Mouse (Mus musculus) heart, embryonic 14.5 days (tissue): Measurements from ENCODE around the gene Col25a1. TPM values are rescaled to one million over a fixed set of nuclear protein-coding genes. Genes with fewer than 3 reads are reported as not detected.

Source experiments
- ATAC-seq: fragments of 200-750 bp; cut with Nextera tagmentation; 2 replicates; pipeline ENCODE4 v1.8.0; 2017; ENCODE audit warnings: low read depth, moderate TSS enrichment; ENCODE audit not compliant: insufficient number of reproducible peaks, insufficient read depth, low FRiP score
- H3K27ac ChIP-seq, 2 experiments: fragments of 200-500 bp in 1 of 2; fragments of 300-500 bp in 1 of 2; sonication (generic) in 1 of 2; replicated peaks in 1 of 2; 2 replicates each; pipeline ENCODE4 v1.5.1; 2012 to 2014; ENCODE audit warnings: low read depth in 2 of 2, low read length in 2 of 2, control low read depth in 1 of 2, mild to moderate bottlenecking in 1 of 2, mixed read lengths in 1 of 2; ENCODE audit not compliant: control insufficient read depth in 1 of 2, insufficient read depth in 1 of 2
- H3K27me3 ChIP-seq: fragments of 300-500 bp; sonication (generic); 2 replicates; pipeline ENCODE4 v1.6.1; 2014; ENCODE audit warnings: mild to moderate bottlenecking, low read length, control low read depth; ENCODE audit not compliant: control insufficient read depth, insufficient read depth
- H3K36me3 ChIP-seq: fragments of 300-500 bp; sonication (generic); 2 replicates; pipeline ENCODE4 v1.6.1; 2014; ENCODE audit warnings: mild to moderate bottlenecking, control low read depth, low read length, mixed read lengths; ENCODE audit not compliant: control insufficient read depth, insufficient read depth
- H3K4me1 ChIP-seq, 2 experiments: fragments of 200-500 bp in 1 of 2; fragments of 300-500 bp in 1 of 2; sonication (generic) in 1 of 2; 2 replicates each; pipeline ENCODE4 v1.6.1; 2012 to 2014; ENCODE audit warnings: low read length in 2 of 2, control low read depth in 1 of 2, mixed read lengths in 1 of 2; ENCODE audit not compliant: control insufficient read depth in 2 of 2, insufficient read depth in 2 of 2
- H3K4me2 ChIP-seq: fragments of 300-500 bp; sonication (generic); 2 replicates; pipeline ENCODE4 v1.6.1; 2014; ENCODE audit warnings: mild to moderate bottlenecking, low read length
- H3K4me3 ChIP-seq, 2 experiments: fragments of 200-500 bp in 1 of 2; fragments of 300-500 bp in 1 of 2; sonication (generic) in 1 of 2; 2 replicates each; pipeline ENCODE4 v1.5.1; 2012 to 2014; ENCODE audit warnings: low read length in 2 of 2, mild to moderate bottlenecking in 2 of 2, control low read depth in 1 of 2, low read depth in 1 of 2, moderate library complexity in 1 of 2; ENCODE audit not compliant: control insufficient read depth in 1 of 2, insufficient read depth in 1 of 2
- H3K9ac ChIP-seq: fragments of 300-500 bp; sonication (generic); 2 replicates; pipeline ENCODE4 v1.6.1; 2014; ENCODE audit warnings: mild to moderate bottlenecking, low read length
- H3K9me3 ChIP-seq: fragments of 300-500 bp; sonication (generic); 2 replicates; pipeline ENCODE4 v1.6.1; 2016; ENCODE audit warnings: low read length, control low read depth; ENCODE audit not compliant: control insufficient read depth
- WGBS: fragments of 180-500 bp; shearing (Covaris S2); extraction: QIAGEN DNeasy Blood & Tissue Kit; methylation state at CpG from one replicate; pipeline ENCODE4 v1.1.7; 2014; 5-methylcytosine and 5-hydroxymethylcytosine counted together
- polyA plus RNA-seq: library from polyadenylated mRNA; unstranded; fragments of >200 nt; fragmentation: Nextera tagmentation; extraction: Ambion mirVana; gene quantifications from 2 replicates; pipeline ENCODE4 v1.2.1, GENCODE M21; 2014

The Col25a1 gene
- polyA plus RNA-seq, 1 experiment from 2014 or later = 2.3 TPM

DNA sequence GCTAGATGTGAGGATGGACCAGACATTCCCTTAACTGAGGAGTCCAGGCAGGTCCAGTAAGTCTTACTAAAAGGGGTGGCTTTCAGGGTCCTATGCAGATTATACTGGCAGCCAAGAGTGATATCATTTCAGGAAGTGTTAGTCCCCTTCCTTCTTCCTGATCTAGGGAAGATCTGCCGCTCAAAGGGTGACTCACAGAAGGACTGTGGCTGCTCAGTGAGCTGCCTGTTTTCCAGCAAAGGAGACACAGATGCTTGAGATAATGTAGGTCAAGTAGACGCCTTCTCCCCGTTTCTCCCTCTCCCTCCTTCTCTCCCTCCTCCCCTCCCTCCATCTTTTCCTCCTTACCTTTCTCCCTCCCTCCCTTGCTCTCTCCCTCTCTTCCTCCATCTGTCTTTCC is 6.3 kb downstream of the Col25a1 start:
- ATAC-seq = no peak
- no peaks in the 10 kb centered on the region for H3K27me3 ChIP-seq

GRCm38 (mm10) chr3:130145874-130146273 is 14.6 kb downstream of the Col25a1 start:
- no peak overlapping the region for H3K4me3 ChIP-seq
- no peak overlapping the region for H3K9ac ChIP-seq
- H3K4me2 ChIP-seq = no peak overlapping the region
- 0 out of 2 replicates have a peak, but pooled peaks cover 6% of the 10 kb centered on the region for H3K9me3 ChIP-seq
- no peaks in the 10 kb centered on the region; a peak in 1 of 4 replicates for H3K4me1 ChIP-seq
- H3K36me3 ChIP-seq = no peaks in the 10 kb centered on the region
- WGBS = 65% methylated on average over 12 of the region's 12 CpGs
- no peaks in the 10 kb centered on the region for H3K27me3 ChIP-seq
- no peak for ATAC-seq
- H3K27ac ChIP-seq = no peak overlapping the region

More for the DNA sequence above, 6.3 kb downstream of the Col25a1 start:
- Histone ChIP-seq H3K9ac (no peak overlapping the region), H3K36me3 (no peaks in the 10 kb centered on the region), H3K4me3 (no peak overlapping the region), H3K27ac (no peak overlapping the region), H3K9me3 (0 out of 2 replicates have a peak, but pooled peaks cover 6% of the 10 kb centered on the region), H3K4me1 (no peaks in the 10 kb centered on the region), H3K4me2 (no peak overlapping the region)
- WGBS = 33% methylated on average over 3 of the region's 3 CpGs

GRCm38 (mm10) chr3:130147827-130148226 is 16.5 kb downstream of the Col25a1 start:
- Histone ChIP-seq H3K9ac (no peak overlapping the region), H3K4me2 (no peak overlapping the region), H3K9me3 (no peaks in the 10 kb centered on the region), H3K36me3 (no peaks in the 10 kb centered on the region), H3K27me3 (no peaks in the 10 kb centered on the region), H3K4me1 (no peaks in the 10 kb centered on the region; a peak in 1 of 4 replicates), H3K27ac (no peak overlapping the region), H3K4me3 (no peak overlapping the region)
- WGBS = 43% methylated on average over 8 of the region's 8 CpGs
- ATAC-seq = no peak

DNA sequence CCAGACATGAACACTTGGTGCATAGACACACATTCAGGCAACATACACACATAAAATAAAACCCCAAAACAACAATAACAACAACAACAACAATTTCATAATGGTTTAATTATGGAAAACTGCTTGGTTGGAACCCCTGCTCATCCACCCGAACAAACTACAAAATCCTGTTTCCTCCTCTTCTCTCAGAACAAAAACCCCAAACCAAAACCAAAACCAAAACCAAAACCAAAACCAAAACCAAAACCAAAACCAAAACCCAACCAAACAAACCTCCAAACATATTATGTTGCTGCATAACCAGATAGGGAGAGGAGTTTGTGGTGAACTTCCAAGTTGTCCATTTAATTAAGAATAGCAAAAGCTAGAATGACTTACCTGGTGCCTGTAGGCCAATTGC is 17.9 kb downstream of the Col25a1 start:
- Histone ChIP-seq H3K36me3 (no peaks in the 10 kb centered on the region), H3K4me2 (no peak overlapping the region), H3K4me1 (no peaks in the 10 kb centered on the region; a peak in 1 of 4 replicates), H3K9ac (no peak overlapping the region), H3K4me3 (no peak overlapping the region), H3K9me3 (no peaks in the 10 kb centered on the region), H3K27ac (no peak overlapping the region), H3K27me3 (no peaks in the 10 kb centered on the region)
- 84% methylated on average over 1 of the region's 1 CpGs for WGBS
- ATAC-seq = no peak

DNA sequence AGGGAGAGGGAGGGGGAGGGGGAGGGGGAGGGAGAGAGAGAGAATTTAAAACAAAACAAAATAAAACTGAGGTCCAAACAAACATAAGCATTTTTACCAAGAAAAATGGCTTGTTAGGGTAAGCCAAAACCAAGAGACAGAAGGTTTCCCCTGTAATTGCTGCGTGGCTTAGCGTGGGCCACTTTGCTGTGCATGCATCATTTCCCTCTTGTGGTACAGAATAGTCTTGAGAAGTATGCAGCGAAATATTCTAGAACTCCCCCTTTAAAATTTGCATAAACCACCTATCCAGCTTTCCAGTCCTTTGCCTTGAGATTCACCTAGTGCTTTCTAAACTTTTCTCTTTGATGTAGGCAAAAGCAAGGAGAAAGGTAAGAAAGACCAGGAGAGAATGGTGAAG is 21.8 kb downstream of the Col25a1 start:
- Histone ChIP-seq H3K4me3 (no peak overlapping the region), H3K27ac (no peak overlapping the region), H3K4me2 (no peak overlapping the region), H3K4me1 (no peaks in the 10 kb centered on the region), H3K36me3 (no peaks in the 10 kb centered on the region), H3K9me3 (no peaks in the 10 kb centered on the region), H3K27me3 (no peaks in the 10 kb centered on the region), H3K9ac (no peak overlapping the region)
- no peak for ATAC-seq
- 73% methylated on average over 3 of the region's 3 CpGs for WGBS

- no peaks in the 10 kb centered on the region for H3K27me3 ChIP-seq
- no peak overlapping the region for H3K9ac ChIP-seq
- H3K36me3 ChIP-seq = no peaks in the 10 kb centered on the region
- H3K4me2 ChIP-seq = no peak overlapping the region
- H3K27ac ChIP-seq = no peak overlapping the region
- no peak for ATAC-seq
- H3K4me3 ChIP-seq = no peak overlapping the region
- no peaks in the 10 kb centered on the region for H3K9me3 ChIP-seq
- WGBS = 58% methylated on average over 3 of the region's 3 CpGs
- no peaks in the 10 kb centered on the region for H3K4me1 ChIP-seq
Observed at GRCm38 (mm10) chr3:130157551-130157950, 26.2 kb downstream of the Col25a1 start.

- Histone ChIP-seq H3K4me2 (no peak overlapping the region), H3K4me1 (no peaks in the 10 kb centered on the region), H3K36me3 (no peaks in the 10 kb centered on the region), H3K27me3 (no peaks in the 10 kb centered on the region), H3K4me3 (no peak overlapping the region), H3K27ac (no peak overlapping the region), H3K9ac (no peak overlapping the region), H3K9me3 (no peaks in the 10 kb centered on the region)
- WGBS = 50% methylated on average over 4 of the region's 4 CpGs
- ATAC-seq = no peak
Observed at GRCm38 (mm10) chr3:130159906-130160305, 28.6 kb downstream of the Col25a1 start.

DNA sequence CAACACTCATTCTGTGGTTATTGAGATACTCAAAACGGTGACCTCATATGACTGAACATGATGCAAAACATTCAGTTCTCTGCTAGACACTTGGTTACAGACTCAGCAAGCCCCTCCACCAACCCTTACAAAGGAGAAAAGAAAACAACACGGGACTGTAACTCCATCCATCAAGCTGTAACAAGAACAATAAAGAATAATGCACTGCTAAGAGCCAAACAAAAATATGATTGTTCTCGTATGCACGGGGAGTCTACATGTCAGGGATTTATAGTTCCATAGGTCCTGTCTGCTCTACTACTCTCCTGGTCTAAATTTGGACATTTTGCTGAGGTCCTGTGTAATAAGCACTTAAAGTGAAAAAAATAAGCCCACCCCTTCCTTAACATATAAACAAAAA is 29.6 kb downstream of the Col25a1 start:
- Histone ChIP-seq H3K9me3 (no peaks in the 10 kb centered on the region), H3K27ac (no peak overlapping the region), H3K36me3 (no peaks in the 10 kb centered on the region), H3K27me3 (no peaks in the 10 kb centered on the region), H3K9ac (no peak overlapping the region), H3K4me3 (no peak overlapping the region), H3K4me2 (no peak overlapping the region), H3K4me1 (no peaks in the 10 kb centered on the region)
- 71% methylated on average over 4 of the region's 4 CpGs for WGBS
- ATAC-seq = no peak
